Mouse (Mus musculus) neutrophil, adult 5-6 weeks (primary cell): ENCODE measurements around the gene Sap30l. TPM values are rescaled to one million over a fixed set of nuclear protein-coding genes. Genes with fewer than 3 reads are reported as not detected.
"Not testable (repeated sequence)": the region's sequence is repeated elsewhere in the genome, so short reads cannot be mapped to it uniquely, and the experiment has no call there.

Source experiments
- ATAC-seq: fragments of 151-379, 151-347 bp; 2 replicates; pipeline ENCODE4 v1.8.0; 2017; ENCODE audit warnings: mild to moderate bottlenecking, moderate TSS enrichment; ENCODE audit not compliant: insufficient number of reproducible peaks, poor library complexity, low FRiP score, severe bottlenecking; ENCODE audit errors: extremely low read depth
- total RNA-seq: library from RNA; stranded (forward); fragments of 200-1000 nt; gene quantifications from 2 replicates; pipeline ENCODE4 v1.2.3, GENCODE M21; 2017

Sap30l gene
- total RNA-seq, 1 experiment from 2014 or later: 30.8 TPM

DNA sequence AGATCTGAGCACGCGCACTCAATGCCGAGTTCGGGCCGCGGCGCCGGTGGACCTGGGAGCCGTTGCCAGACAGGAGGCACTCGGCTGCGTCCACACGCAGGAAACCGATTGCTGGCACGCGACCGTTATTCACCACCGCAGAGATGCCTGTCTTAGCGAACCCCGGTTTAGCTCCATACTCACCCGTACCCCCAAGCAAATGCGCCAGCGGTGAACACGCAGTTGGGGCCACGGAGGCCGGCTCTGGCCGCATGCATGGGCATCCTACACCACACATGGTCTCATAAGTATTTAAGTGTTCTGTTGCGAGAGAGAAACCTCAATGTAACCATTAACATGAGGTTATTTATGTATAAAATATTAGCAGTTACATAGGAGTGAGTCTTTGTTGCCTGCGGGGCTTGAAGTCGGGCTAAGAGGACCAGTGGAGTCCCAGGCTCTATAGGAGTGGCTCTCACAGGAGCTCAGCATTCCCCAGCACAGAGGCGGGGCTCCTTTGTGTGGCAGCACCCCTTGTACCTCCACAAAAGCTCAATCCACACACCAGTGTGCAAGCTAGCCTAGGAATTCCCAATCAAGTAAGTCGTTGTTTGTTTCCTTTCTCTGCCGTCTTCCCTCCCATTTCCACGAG, 26.6 kb downstream of the Sap30l start:
- ATAC-seq: no peak

DNA sequence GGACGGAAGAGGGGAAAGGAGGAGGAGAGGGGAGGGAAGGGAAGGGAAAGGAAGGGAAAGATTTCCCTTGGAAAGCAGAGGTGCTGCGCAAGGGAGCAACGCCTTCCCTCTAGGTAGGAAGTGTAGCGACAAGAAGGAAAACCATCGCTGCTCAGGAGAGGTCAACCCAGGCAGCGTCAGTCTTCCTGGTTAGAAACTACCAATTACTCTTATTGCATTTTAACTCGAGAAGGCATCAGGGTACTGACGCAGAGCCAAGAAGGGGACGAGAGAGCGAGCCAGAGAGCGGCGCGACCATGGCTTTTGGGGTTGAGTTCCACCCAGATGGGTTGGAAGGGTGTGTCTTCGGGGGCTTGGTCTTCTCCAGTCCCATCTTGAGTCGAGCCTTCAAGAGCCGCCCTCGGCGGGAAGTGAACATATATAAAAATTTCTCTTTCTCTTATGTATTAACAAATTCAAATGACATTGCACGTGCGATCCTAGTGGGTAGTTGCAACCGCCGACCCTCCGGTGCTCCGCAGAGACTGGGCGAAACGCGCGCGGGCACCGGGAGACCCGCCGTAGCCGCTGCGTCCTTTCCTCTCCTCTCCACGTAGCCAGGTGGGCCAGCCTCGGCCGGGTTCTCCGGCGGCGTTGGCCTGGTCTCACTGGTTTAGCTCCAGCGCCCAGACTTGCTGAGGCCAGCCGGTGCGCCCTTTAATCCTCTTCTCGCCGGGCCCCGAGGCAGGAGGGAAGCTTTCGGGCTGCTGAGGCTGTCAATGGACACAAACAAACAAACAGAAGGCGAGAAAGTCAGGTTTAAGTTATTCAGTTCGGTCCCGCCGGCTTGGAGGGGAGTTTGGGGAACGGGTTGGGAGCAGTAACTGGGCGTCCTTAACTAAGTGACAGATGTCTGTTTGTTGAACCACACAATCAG, 27.8 kb downstream of the Sap30l start:
- ATAC-seq: no peak

DNA sequence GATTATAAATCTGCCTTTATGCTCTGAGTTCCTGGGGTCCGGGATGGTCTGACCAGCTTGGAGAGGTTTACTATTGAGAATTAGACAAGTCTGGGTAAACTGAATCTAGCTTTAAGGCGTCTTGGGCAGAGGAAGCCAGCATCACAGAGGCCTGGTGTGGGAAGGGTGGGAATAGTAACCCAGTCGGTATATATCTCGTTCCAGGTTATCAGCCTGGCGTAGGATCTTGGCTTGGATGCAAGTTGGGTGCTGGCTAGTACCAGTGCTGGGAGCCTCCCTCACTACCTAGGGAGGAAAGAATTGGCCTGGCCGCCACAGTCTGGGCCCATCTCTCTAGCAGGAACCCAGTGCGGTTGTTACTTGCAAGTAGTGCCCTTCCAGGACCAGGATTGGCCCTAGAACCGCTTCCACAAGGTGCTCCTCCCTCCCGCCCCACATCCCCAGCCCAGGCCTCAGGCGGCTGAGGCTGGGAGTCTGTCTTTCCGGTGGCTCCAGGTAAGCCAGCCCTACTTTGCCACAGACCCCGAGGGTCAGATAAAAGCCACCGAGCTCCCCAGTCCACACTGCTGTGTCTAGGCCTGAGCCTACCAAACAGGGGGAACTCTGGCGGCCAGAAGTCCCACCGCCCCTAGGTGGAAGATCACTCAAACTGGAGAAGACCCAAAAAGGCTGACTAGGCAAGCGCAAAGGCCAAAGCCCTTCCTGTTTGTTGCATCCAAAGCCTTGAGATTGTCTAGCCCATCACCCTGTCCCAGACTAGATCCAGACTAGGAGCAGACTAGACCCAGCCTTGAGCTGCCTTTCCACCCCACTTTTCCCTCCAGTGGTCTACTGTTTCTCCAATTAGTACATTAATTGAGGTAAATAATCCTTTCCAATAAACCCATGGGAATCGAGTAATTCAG, 28.7 kb downstream of the Sap30l start:
- no peak for ATAC-seq

DNA sequence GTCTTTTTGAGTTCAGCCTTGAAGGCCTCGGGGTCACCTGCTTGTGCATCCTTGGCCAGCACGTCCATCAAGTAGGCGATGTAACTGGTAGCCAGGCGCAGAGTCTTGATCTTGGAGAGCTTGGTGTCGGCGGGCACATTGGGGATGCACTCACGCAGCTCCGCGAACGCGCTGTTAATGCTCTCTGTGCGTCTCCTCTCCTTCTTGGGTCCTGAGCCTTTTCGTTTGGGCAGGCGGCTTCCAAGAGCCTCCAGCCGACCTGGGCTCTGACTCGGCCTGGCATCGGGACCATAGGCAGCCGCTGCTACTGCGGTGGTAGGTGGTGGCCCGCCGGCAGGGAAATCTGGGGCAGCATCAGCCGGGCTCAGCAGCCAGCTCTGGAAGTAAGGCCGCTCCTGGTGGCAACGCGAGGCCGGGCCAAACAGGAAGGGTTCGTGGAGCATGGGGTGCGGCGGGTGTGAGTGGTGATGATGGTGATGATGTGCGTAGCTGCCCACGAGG, 29.9 kb downstream of the Sap30l start:
- no peak for ATAC-seq

DNA sequence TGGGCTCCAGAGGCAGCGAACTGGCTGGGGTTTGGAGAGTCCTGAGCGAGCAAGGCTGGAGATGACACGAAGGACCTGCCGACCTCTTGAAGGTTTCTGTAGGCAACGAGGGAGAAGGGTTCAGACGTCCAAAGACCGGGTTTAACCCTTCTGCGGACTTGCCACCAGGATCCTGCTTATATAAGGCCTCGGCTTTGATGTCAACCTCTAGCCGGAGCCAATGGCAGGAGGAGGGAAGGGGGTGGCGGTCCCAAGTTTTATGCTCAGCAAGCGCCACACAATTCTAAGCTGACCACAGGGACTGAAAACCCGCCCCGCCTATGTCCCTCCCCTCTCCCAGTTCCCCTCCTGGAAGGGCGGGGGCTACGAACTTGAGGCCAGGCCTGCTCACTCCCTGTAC, 30.4 kb downstream of the Sap30l start:
- no peak for ATAC-seq

DNA sequence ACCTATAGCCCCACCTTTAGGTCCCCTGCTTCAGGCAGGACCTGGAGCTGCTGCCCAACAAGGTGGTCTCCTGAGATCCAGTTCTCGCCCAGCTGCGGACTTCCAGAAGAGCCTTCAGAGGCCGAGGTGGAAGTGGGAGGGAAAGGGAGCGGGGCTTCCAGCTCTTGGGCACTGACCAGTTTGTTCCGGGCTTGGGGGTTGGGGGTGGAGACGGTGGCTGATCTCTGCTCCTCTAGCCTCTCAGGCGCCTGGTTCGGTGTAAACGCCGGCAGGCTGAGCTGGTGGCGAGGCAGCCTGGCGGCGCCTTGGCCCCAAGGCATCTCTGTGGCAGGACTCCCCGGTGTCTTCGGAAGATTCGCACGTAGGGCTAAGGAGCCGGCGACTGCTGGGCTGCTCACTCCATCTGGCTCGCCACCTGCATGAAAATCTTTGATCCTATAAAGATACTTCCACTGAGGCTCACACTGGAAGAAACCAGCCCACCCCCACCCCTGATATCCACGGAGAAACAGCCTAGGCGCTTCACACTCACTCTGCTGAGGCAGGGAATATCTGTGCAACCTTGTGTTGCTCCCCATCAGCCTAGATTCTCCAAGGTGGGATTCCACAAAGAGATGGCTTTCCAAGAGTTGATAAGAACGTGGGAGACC, 31.2 kb downstream of the Sap30l start, which contains the start of gene Hand1:
Hand1 (minus strand) TSS at position 267 of the 650 bp plus-strand sequence.
- ATAC-seq: no peak

DNA sequence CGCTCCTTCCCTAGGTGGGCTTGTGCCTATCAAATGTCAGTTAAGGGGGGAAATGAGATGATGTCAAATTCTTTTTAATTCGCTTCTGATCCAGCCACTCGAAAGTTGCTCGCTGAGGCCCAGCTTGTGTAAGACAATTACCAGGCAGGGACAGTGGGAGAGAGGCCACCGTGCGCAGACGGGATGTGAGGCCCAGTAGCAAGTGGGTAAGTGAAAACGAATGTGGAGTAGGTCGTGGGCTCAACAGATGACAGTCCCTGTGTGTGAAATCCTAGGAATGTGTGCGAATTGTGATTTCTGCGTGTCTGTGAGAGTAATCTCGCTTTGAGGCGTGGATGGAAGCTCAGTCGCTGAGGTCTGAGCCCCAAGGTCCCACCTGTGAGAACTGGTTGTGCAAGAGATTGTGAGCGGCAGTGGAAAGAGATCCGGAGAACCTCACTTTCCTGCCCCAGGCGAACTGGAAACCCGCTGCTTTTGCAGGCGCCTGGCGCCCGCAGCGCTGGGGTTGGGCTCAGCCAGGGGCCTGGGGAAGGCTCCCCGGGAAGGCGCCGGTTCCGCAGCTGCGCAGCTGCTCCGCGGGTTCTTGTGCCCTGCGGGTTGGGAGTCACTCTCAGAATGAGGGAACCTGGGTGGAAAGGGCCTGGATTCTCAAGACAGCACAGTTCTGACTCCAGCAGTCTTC, 32.0 kb downstream of the Sap30l start:
- ATAC-seq: no peak

DNA sequence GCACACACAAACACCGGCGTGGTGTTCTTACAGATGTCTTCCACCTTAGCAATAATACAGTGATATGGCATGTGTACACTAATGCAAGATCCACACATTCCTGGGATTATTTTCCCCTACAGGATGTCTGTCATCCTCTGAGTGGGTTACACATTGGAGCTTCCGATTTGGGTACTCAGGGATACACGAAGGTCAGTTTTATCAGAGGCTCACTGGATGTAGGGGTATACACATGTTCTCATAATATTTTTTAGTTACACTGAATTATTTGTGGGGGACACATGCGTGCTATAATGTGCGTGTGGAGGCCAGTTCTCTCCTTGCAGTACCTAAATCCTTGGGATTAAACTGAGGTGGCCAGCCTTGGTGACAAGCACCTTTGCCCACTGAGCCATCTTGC, 32.6 kb downstream of the Sap30l start:
- no peak for ATAC-seq

DNA sequence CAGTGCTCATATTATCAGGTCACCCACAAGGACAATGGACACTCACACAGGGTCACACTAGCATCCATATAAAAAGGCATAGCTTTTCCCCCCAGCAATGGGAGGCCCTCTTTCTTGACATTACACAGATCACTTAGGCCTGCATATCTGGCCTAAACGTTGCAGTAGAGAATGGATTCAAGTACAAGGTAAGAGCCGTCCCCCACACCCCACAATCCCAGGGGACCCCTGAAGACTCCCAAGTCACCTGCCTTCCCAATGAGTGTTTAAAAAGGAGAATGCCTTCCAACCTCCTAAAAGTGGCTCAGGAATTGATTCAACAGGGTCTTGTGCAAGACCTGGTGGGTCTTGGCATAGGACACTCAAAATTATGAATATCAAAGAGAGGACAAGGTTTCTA, 33.9 kb downstream of the Sap30l start:
- ATAC-seq: no peak

DNA sequence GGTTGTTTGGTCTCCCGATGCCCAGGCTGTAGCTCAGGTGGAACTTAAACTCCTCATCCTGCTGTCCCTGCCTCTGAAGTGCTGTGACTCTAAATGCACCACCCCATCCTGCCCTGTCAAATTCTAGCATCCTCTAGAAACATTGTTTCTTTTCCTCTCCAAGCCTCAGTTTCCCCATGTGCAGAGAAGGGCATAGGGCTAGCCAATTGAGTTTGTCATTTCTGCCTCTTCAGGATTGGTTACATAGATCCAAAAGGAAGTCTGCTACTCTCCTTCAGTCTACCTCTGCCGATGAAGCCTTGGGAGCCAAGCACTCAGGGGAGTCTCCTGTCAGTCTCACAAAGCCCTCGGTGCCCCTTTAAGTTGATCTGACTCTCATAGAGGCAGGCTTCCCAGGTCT, 34.5 kb downstream of the Sap30l start:
- ATAC-seq: no peak

DNA sequence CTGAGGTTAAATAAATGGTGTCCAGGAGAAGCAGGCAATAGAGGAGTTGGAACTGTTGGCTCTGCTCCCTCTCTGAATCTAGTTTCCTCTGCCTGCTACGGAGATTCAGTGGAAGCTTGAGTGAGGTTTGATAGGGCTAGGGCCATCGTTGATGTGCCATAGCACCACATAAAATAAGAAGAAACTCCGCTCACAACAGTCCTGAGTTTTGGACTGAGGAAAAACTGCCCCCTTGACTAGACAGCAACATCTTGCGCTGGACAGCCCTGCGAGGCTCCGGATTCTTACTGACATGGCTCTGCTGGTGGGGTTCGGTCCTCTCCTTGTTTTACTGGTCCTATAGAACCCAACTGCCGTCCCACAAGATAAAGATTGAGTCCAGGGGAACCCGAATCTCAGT, 35.0 kb downstream of the Sap30l start:
- no peak for ATAC-seq

DNA sequence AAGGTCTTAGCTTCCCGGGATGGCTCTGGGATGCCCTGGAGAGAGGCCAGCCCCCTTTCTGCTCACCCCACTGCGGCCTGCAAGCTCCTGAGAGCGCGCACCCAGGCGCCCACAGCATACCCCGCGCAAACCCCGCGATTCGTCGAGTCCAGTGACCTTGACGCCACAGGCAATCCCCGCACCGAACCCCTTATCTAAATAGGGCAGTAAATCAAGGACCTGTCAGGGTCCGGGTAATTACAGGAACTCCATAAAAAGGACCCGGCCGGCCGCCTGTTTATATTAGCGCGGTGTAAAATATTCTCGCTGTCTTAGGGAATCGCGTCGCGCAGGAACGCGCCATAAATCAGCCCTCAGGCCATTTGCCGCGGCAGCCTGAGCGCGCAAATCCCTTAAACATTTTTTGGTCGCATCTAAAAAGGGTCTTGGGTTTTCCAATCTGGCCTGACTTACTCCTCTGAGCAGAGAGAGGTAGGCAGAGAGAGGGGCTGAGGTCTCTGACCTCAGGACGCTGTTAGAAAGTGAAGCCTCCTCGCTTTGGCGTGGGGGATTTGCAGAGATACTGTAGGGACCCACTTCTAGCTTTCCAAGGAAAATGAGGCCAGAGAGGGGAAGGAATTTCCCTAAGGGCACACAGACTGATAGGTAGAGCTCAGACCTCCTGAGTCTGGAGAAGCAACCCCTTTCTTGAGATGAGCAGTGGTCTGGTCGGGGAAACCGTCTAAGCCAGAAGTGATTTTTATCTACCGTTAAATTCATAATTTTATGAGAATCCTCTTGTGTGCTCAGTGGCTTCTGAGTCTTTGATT, 35.6 kb downstream of the Sap30l start:
- ATAC-seq: no peak

DNA sequence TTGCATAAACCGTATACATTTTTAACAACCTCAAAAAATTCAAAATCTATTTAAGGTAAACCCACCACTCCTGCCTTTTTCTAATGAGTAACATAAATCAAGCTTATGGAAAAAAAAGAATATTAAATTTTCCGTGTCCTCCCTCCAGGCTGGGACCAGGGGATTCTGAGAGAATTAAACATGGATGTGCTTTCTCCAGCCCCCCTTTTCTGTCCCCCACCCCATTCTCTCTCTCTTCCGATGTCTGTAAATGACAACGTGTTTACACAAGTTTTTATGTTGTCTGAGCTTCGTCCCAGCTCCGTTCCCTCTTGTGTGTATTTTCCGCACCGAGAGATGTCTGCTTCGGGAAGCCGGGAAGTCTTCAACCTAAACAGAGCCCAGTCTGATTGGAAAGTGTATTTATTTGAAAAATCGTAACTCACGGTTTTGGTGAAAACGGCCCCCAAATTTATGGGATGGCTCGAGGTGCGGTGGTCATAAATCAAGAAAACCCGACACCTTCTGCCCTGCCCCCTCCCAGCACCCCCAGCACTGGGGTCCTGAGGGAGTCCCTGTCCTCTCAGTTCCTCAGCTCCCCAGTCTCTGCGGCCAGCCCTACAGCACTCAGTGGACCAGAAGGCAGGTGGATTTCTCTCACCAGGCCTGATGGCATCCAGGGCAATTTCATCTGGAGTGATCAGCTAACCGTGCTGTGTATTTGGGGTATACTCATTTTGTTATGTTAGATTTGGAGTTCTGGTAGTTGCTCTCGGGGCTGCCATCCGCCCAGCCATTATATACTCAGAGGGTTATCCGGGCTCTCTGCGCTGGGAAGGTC, 36.6 kb downstream of the Sap30l start:
- ATAC-seq: no peak

DNA sequence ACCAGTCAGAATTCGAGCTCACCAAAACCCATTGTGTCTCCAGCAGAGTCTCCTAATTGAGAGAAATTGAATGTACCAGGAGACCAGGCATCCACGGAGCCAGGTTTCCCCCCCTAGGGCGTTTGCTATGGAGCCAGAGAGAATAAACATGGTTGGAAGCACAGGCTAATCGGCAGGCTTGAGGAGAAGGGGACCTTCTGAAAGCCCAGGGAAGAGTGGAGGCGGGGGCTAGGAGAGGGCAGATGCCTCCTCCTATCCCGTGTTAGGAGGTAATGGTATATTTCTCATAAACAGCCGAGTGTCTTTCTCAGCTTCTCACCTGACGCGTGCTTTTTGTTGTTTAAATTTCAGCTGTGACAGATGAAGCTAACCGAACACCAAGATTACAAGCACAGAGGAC, 39.5 kb downstream of the Sap30l start:
- no peak for ATAC-seq

DNA sequence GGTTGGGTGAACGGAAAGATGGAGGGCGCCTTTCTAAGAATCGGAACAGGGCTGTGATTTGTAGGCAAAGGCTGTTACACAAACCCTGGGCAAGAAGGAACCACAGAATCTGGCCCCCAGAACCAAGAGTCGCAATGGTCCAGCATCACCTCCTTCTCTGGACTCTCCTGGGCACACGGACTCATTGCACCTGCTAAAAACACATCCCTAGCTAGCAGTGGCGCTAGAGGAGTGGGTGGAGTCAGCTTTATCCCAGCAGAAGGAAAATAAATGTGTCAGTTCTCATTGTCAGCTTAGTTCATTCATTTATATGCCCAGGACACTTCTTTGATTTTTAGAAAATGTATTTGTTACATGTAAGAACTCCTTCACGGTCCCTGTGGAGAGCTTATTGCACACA, 40.0 kb downstream of the Sap30l start:
- no peak for ATAC-seq

DNA sequence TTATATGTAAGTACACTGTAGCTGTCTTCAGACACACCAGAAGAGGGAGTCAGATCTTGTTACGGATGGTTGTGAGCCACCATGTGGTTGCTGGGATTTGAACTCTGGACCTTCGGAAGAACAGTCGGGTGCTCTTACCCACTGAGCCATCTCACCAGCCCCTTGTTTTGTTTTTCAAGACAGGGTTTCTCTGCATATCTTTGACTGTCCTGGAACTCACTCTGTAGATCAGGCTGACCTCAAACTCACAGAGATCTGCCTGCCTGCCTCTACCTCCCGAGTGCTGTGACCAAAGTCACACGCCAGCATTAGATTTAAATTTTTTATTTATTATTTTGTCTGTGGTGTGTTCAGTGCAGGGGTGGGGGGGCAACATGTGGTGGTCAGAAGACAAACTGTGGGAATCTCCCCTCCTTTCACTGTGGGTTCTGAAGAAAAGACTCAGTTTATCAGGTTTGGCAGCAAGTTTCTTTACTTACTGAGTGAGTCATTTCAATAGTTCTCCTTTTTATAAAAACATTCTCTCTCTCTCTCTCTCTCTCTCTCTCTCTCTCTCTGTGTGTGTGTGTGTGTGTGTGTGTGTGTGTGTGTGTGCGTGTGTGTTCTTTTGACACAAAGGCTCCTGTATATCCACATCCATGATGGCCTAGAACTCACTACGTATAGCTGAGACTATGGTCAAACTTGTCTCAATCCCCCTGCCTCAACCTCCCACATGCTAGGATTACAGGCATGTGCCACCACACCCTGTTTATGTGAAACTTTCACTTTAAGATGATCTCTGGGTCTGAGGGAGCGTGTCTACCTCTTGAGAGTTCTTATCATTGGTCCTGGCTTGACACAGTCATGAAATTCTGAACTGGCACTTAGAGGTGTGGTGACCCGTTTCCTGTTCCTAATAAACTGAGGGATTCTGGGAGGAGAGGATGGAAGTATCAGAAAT, 45.3 kb downstream of the Sap30l start:
- ATAC-seq: not testable (repeated sequence)
